Comparison of ENCODE assay signal across 9 mouse cellular contexts in the genomic region with DNA sequence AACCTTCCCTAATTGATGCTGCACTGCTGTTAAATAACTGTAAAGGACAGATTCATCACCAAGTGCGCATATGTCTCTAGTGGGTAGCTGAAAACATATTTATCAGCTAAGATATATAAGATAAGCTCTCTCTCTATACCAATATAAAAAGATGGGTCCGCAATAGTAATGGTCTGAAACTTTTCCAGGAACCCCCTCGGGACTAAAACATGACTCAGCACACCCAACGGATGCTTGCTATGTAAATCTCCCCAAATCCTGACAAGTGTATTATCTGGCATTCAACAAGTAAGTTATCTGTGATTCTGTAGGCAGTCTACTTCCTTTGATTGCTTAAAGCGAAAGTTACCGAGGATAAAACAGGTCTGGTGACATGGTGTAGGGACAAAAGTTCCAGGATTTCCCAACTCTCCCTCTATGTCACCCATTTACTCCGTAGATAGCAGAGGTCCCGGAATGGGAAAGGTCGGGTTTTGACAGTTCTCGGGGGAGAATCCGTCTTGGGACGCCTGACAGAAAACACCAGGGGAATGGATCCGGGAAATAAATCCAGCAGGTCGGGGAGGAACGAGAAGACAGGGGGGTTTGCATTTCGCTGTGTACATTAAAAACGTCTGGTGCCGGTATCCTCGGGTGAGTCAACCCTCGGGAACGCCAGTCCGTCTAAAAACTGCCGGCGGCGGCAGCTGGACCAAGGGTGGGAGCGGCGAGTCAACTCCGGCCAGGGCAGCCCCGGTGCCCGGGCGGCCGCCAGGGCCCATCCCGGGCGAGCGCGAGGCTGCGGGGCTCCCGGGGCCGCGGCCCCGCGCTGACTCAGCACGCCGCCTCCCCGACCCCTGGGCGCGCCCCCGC. TPM values are rescaled to one million over a fixed set of nuclear protein-coding genes. Genes with fewer than 3 reads are reported as not detected.
DNase-seq lines count a peak whose midpoint lies in the region; ATAC-seq lines count a peak whose summit lies in the region.
"Had no signal": no experiment of that assay in that cellular context is flagged by ENCODE, and none has a peak within 500 bp of the region (broad histone marks: within the 10 kb centered on the region; RNA-seq: fewer than 3 reads in every experiment).

No protein-coding gene starts in this region.

- peak; percentile 34 for DNase-seq in spleen, adult 12 weeks (ENCODE audit: low spot score)
- DNase-seq in spleen, adult 18-20 months: no peak
- DNase-seq in T-cell, adult 2 months (ENCODE audit: low spot score): peak; percentile 5
- DNase-seq in hindbrain, embryonic 14.5 days (ENCODE audit: low spot score): peak; percentile 24
- no peak for DNase-seq in layer of hippocampus, adult 18-20 months (ENCODE audit: low spot score in 2 of 2)

- H3K9me3 ChIP-seq in hindbrain, embryonic 14.5 days (ENCODE audit: control insufficient read depth, low read length): no peaks in the 10 kb centered on the region

- 4% methylated on average over 44 of the region's 48 CpGs for WGBS in hindbrain, embryonic 14.5 days

- peak overlapping the region; percentile 66 for H3K27ac ChIP-seq in hindbrain, embryonic 14.5 days

- peak overlapping the region; percentile 68 for H3K4me2 ChIP-seq in hindbrain, embryonic 14.5 days (replicated peaks)

- H3K36me3 ChIP-seq in hindbrain, embryonic 14.5 days (replicated peaks; ENCODE audit: control insufficient read depth, insufficient read depth): peaks cover 32% of the 10 kb centered on the region

- peak overlapping the region; percentile 71 for H3K4me3 ChIP-seq in hindbrain, embryonic 14.5 days (replicated peaks; ENCODE audit: low read length)

- no peaks in the 10 kb centered on the region for H3K27me3 ChIP-seq in hindbrain, embryonic 14.5 days (ENCODE audit: control insufficient read depth, insufficient read depth, low read length)

- peaks cover 9% of the 10 kb centered on the region for H3K4me1 ChIP-seq in hindbrain, embryonic 14.5 days (replicated peaks; ENCODE audit: control insufficient read depth, insufficient read depth, low read length)

- peak; percentile 27; the same call in 1 of the 2 replicates for ATAC-seq in erythroblast, adult 5-6 weeks (replicated peaks; ENCODE audit: low FRiP score, poor library complexity, severe bottlenecking)
- ATAC-seq in hindbrain, embryonic 14.5 days (ENCODE audit: low FRiP score): peak; percentile 70
- peak; percentile 6 for ATAC-seq in megakaryocyte, adult 5-6 weeks (ENCODE audit: poor library complexity, severe bottlenecking)
- no peak for ATAC-seq in megakaryocyte-erythroid progenitor cell, adult 5-6 weeks (replicated peaks; ENCODE audit: low FRiP score, low TSS enrichment, poor library complexity, severe bottlenecking)

- peak overlapping the region; percentile 91 for H3K9ac ChIP-seq in hindbrain, embryonic 14.5 days

RNA-seq across cellular contexts. Expression of a gene that starts 0.6 kb away (rescaled TPM):
- total RNA-seq in erythroblast, adult 5-6 weeks (2015; ENCODE audit: low replicate concordance): 57.1 and 60.0 TPM in 2 replicates
- 105 and 141 TPM in 2 replicates for total RNA-seq in erythroblast, adult 5-6 weeks (2017; ENCODE audit: low replicate concordance)
- polyA plus RNA-seq in hindbrain, embryonic 14.5 days (2014; fragmentation: Nextera tagmentation; extraction: Ambion mirVana): 33.4 and 33.6 TPM in 2 replicates
- total RNA-seq in megakaryocyte, adult 5-6 weeks (2015): 41.2 and 43.3 TPM in 2 replicates
- 91.2 and 91.3 TPM in 2 replicates for total RNA-seq in megakaryocyte, adult 5-6 weeks (2017)
- 28.9 and 31.5 TPM in 2 replicates for total RNA-seq in megakaryocyte-erythroid progenitor cell, adult 5-6 weeks (2014; fragmentation: Nextera tagmentation)
- total RNA-seq in megakaryocyte-erythroid progenitor cell, adult 5-6 weeks (2017): 31.3 and 47.5 TPM in 2 replicates
- 10 to 100 TPM; 52.9 to 56.9 TPM for total RNA-seq in layer of hippocampus, adult 18-20 months (2021)

RNA-seq across cellular contexts. Expression of a gene that starts 40.1 kb away (rescaled TPM):
- 16.1 and 19.2 TPM in 2 replicates for total RNA-seq in erythroblast, adult 5-6 weeks (2015; ENCODE audit: low replicate concordance)
- 26.0 and 43.5 TPM in 2 replicates for total RNA-seq in erythroblast, adult 5-6 weeks (2017; ENCODE audit: low replicate concordance)
- 31.7 and 41.0 TPM in 2 replicates for polyA plus RNA-seq in hindbrain, embryonic 14.5 days (2014; fragmentation: Nextera tagmentation; extraction: Ambion mirVana)
- 29.7 and 34.3 TPM in 2 replicates for total RNA-seq in megakaryocyte, adult 5-6 weeks (2015)
- total RNA-seq in megakaryocyte, adult 5-6 weeks (2017): 24.4 and 37.1 TPM in 2 replicates
- 84.1 and 92.3 TPM in 2 replicates for total RNA-seq in megakaryocyte-erythroid progenitor cell, adult 5-6 weeks (2014; fragmentation: Nextera tagmentation)
- total RNA-seq in megakaryocyte-erythroid progenitor cell, adult 5-6 weeks (2017): 127 and 153 TPM in 2 replicates
- total RNA-seq in layer of hippocampus, adult 18-20 months (2021): 10 to 100 TPM; 71.1 to 72.8 TPM

RNA-seq across cellular contexts. Expression of a gene that starts 55.4 kb away (rescaled TPM):
- not detected in 2 replicates for total RNA-seq in erythroblast, adult 5-6 weeks (2015; ENCODE audit: low replicate concordance)
- not detected in 2 replicates for total RNA-seq in erythroblast, adult 5-6 weeks (2017; ENCODE audit: low replicate concordance)
- polyA plus RNA-seq in hindbrain, embryonic 14.5 days (2014; fragmentation: Nextera tagmentation; extraction: Ambion mirVana): 0.16 and 0.31 TPM in 2 replicates
- not detected in 2 replicates for total RNA-seq in megakaryocyte, adult 5-6 weeks (2015)
- 0.33 TPM in 1 of 2 replicates, not detected in the other for total RNA-seq in megakaryocyte, adult 5-6 weeks (2017)
- not detected in 2 replicates for total RNA-seq in megakaryocyte-erythroid progenitor cell, adult 5-6 weeks (2014; fragmentation: Nextera tagmentation)
- total RNA-seq in megakaryocyte-erythroid progenitor cell, adult 5-6 weeks (2017): not detected in 2 replicates
- total RNA-seq in layer of hippocampus, adult 18-20 months (2021): under 1 TPM; 0.23 to 0.84 TPM
- total RNA-seq: heart, postnatal 10 days had no signal

Comparison
In these comparisons a context has a peak if more than half of its experiments do, and no peak if none do; other contexts are left out.
1. DNase-seq: peak in spleen, adult 12 weeks (single experiment), T-cell, adult 2 months (single experiment) and hindbrain, embryonic 14.5 days (single experiment); none in spleen, adult 18-20 months (0 of 2) and layer of hippocampus, adult 18-20 months (0 of 2).